Mouse (Mus musculus) hindbrain, embryonic 14.5 days (tissue): ENCODE measurements at regions not wholly inside any gene's neighbourhood (a gene's known extent, or its start where the extent isn't known, plus 50 kb on each side); places are given as distances from the start of the nearest gene placed in this dataset.
"Not testable (repeated sequence)": the region's sequence is repeated elsewhere in the genome, so short reads cannot be mapped to it uniquely, and the experiment has no call there.

Experiments used
- ATAC-seq: fragments of 200-750 bp; cut with Nextera tagmentation; 2 replicates; pipeline ENCODE4 v1.8.0; 2017; ENCODE audit warnings: moderate number of reproducible peaks, mild to moderate bottlenecking, moderate TSS enrichment, moderate library complexity; ENCODE audit not compliant: low FRiP score
- DNase-seq: peaks from one replicate; pipeline ENCODE4 v3.0.0-alpha.2; 2015; ENCODE audit warnings: low spot score
- H3K27ac ChIP-seq: fragments of 300-500 bp; sonication (generic); 2 replicates; pipeline ENCODE4 v1.5.1; 2014; ENCODE audit warnings: mild to moderate bottlenecking, moderate library complexity
- H3K27me3 ChIP-seq: fragments of 300-500 bp; sonication (generic); 2 replicates; pipeline ENCODE4 v1.6.1; 2014; ENCODE audit warnings: mild to moderate bottlenecking, low read length, mixed read lengths; ENCODE audit not compliant: control insufficient read depth, insufficient read depth
- H3K36me3 ChIP-seq: fragments of 300-500 bp; sonication (generic); replicated peaks from 2 replicates; pipeline ENCODE4 v1.6.1; 2014; ENCODE audit not compliant: control insufficient read depth, insufficient read depth
- H3K4me1 ChIP-seq: fragments of 300-500 bp; sonication (generic); replicated peaks from 2 replicates; pipeline ENCODE4 v1.6.1; 2014; ENCODE audit warnings: antibody characterized with exemption, low read length, mixed read lengths; ENCODE audit not compliant: control insufficient read depth, insufficient read depth
- H3K4me2 ChIP-seq: fragments of 300-500 bp; sonication (generic); replicated peaks from 2 replicates; pipeline ENCODE4 v1.6.1; 2014; ENCODE audit warnings: mild to moderate bottlenecking, moderate library complexity
- H3K4me3 ChIP-seq: fragments of 300-500 bp; sonication (generic); replicated peaks from 2 replicates; pipeline ENCODE4 v1.5.1; 2014; ENCODE audit warnings: mild to moderate bottlenecking, low read length
- H3K9ac ChIP-seq: fragments of 300-500 bp; sonication (generic); 2 replicates; pipeline ENCODE4 v1.6.1; 2014
- H3K9me3 ChIP-seq: fragments of 300-500 bp; sonication (generic); 2 replicates; pipeline ENCODE4 v1.6.1; 2016; ENCODE audit warnings: low read length; ENCODE audit not compliant: control insufficient read depth
- WGBS: fragments of 180-500 bp; shearing (Covaris S2); extraction: QIAGEN DNeasy Blood & Tissue Kit; methylation state at CpG from one replicate; pipeline ENCODE4 v1.1.7; 2014; 5-methylcytosine and 5-hydroxymethylcytosine counted together

DNA sequence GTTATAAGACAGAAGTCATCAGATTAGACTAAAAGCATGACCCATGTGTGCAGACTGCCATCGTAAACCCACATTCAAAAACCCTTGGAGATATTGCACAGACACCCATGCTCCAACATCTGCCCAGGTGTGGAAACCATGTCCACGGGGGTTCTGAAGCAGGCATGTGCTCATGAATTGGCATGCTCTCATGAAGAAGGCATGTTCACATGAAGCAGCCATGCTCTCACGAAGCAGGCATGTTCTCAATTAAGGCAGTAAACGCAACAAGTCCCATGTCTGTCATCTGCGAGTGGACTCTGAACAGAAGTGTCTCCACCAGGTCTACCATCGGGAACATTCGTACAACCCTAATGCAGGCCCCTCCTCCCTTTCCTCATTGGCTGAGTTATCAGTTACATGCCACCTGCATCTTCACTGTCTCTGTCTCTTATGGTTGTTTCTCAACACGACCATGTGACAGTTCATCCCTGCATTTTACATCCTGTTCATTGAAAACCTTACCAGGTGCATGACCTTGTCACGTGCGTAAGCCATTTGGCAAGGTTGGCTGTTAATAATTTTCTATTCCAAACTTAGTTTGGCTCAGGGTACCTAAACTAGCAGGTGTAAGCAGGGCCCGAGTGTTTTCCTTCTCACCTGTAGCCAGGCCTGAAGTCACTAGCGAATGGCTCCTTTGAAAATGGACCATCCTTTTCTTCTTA, 193.4 kb downstream of the Tcp10c start:
- Histone ChIP-seq H3K9ac (no peak overlapping the region), H3K4me1 (no peaks in the 10 kb centered on the region), H3K27me3 (no peaks in the 10 kb centered on the region), H3K36me3 (no peaks in the 10 kb centered on the region), H3K4me2 (no peak overlapping the region), H3K9me3 (peaks cover 85% of the 10 kb centered on the region), H3K4me3 (no peak overlapping the region), H3K27ac (no peak overlapping the region)
- WGBS, result 66% methylated on average over 12 of the region's 12 CpGs
- DNase-seq, result no peak
- ATAC-seq, result no peak

DNA sequence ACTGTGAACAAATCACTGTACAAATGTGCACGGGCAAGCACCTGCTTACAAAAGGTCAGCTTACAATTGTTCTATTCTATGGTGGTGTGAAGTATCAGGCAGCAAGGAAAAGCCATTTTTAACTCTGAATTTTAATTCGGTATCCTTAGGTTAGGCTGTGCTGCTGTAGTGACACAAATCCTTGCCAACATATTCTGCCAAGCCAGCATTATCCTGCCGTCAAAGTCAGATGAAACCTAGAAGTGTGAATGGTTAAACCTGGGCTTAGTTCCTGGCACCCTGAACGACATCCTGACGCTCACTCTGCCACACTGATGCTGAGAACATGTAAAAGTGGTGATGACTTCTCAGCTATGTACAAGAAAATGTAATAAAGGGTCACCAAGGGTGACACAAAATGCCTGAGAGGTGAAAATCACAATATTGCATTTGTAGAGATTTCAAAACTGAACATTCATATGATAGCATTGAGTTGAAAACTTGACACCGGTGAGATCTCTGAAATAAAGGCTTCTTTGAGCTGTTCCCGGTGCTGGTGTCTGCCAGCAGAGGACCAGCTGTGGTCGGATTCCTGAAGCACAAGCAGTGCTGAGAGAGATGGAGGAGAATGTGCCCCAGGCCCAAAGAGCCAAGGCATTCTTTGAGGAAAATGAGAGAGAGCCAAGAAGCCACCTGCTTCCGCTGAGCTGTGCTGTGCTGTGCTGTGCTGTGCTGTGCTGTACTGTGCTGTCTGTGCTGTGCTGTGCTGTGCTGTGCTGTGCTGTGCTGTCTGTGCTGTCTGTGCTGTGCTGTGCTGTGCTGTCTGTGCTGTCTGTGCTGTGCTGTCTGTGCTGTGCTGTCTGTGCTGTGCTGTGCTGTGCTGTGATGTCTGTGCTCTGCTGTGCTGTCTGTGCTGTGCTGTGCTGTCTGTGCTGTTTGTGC, 195.9 kb downstream of the Tcp10c start:
- H3K9ac ChIP-seq, result no peak overlapping the region
- H3K36me3 ChIP-seq, result no peaks in the 10 kb centered on the region
- no peak overlapping the region for H3K27ac ChIP-seq
- H3K4me2 ChIP-seq, result no peak overlapping the region
- no peaks in the 10 kb centered on the region for H3K27me3 ChIP-seq
- H3K4me1 ChIP-seq, result no peaks in the 10 kb centered on the region
- peaks cover 65% of the 10 kb centered on the region for H3K9me3 ChIP-seq
- ATAC-seq (peak; percentile 78), DNase-seq (no peak)
- 71% methylated on average over 9 of the region's 9 CpGs for WGBS
- H3K4me3 ChIP-seq, result no peak overlapping the region

GRCm38 (mm10) chr17:13550896-13551267, 196.5 kb downstream of the Tcp10c start:
- peak; percentile 59 for ATAC-seq
- not testable (repeated sequence) for H3K36me3 ChIP-seq, H3K4me3 ChIP-seq, H3K27me3 ChIP-seq, H3K4me2 ChIP-seq, H3K4me1 ChIP-seq, H3K9ac ChIP-seq, DNase-seq, H3K27ac ChIP-seq
- peaks cover 58% of the 10 kb centered on the region for H3K9me3 ChIP-seq

DNA sequence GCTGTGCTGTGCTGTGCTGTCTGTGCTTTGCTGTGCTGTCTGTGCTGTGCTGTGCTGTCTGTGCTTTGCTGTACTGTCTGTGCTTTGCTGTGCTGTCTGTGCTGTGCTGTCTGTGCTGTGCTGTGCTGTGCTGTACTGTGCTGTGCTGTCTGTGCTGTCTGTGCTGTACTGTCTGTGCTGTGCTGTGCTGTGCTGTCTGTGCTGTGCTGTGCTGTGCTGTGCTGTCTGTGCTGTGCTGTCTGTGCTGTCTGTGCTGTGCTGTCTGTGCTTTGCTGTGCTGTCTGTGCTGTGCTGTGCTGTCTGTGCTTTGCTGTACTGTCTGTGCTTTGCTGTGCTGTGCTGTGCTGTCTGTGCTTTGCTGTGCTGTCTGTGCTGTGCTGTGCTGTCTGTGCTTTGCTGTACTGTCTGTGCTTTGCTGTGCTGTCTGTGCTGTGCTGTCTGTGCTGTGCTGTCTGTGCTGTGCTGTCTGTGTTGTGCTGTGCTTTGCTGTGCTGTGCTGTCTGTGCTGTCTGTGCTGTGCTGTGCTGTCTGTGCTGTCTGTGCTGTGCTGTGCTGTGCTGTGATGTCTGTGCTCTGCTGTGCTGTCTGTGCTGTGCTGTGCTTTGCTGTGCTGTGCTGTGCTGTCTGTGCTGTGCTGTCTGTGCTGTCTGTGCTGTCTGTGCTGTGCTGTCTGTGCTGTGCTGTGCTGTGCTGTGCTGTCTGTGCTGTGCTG, 197.5 kb downstream of the Tcp10c start:
- not testable (repeated sequence) for H3K4me1 ChIP-seq, H3K27ac ChIP-seq, H3K4me3 ChIP-seq, H3K27me3 ChIP-seq, H3K4me2 ChIP-seq, H3K9ac ChIP-seq, H3K36me3 ChIP-seq
- H3K9me3 ChIP-seq, result peaks cover 50% of the 10 kb centered on the region
- peak; percentile 78 for ATAC-seq
- DNase-seq, result peak; percentile 40

GRCm38 (mm10) chr17:13552840-13553239, 198.5 kb downstream of the Tcp10c start:
- peak; percentile 59 for ATAC-seq
- not testable (repeated sequence) for H3K27ac ChIP-seq, H3K27me3 ChIP-seq, H3K4me3 ChIP-seq, H3K4me2 ChIP-seq, H3K9ac ChIP-seq, DNase-seq, H3K4me1 ChIP-seq, H3K36me3 ChIP-seq
- H3K9me3 ChIP-seq, result peaks cover 40% of the 10 kb centered on the region

- WGBS, result 46% methylated on average over 9 of the region's 9 CpGs
- ATAC-seq, result not testable (repeated sequence)
These were observed 201.1 kb downstream of the Tcp10c start for GRCm38 (mm10) chr17:13555311-13556059.

GRCm38 (mm10) chr17:13556060-13556660, 201.8 kb downstream of the Tcp10c start:
- H3K4me1 ChIP-seq, H3K4me3 ChIP-seq, ATAC-seq, H3K4me2 ChIP-seq, DNase-seq, H3K36me3 ChIP-seq, H3K27ac ChIP-seq, H3K9ac ChIP-seq, H3K27me3 ChIP-seq: not testable (repeated sequence)
- H3K9me3 ChIP-seq, result peaks cover 12% of the 10 kb centered on the region
- WGBS, result 82% methylated on average over 16 of the region's 16 CpGs

More at GRCm38 (mm10) chr17:13555311-13556059, 201.1 kb downstream of the Tcp10c start:
- not testable (repeated sequence) for H3K36me3 ChIP-seq, H3K27me3 ChIP-seq, H3K9ac ChIP-seq, DNase-seq, H3K27ac ChIP-seq, H3K4me1 ChIP-seq, H3K4me2 ChIP-seq, H3K4me3 ChIP-seq
- H3K9me3 ChIP-seq, result peaks cover 14% of the 10 kb centered on the region

GRCm38 (mm10) chr17:13558863-13559262, 201.5 kb upstream of the Afdn start:
- no peak overlapping the region for H3K4me3 ChIP-seq
- DNase-seq (no peak), ATAC-seq (no peak)
- H3K4me2 ChIP-seq, result no peak overlapping the region
- H3K36me3 ChIP-seq, result no peaks in the 10 kb centered on the region
- H3K9me3 ChIP-seq, result no peaks in the 10 kb centered on the region
- no peak overlapping the region for H3K27ac ChIP-seq
- 94% methylated on average over 3 of the region's 3 CpGs for WGBS
- no peaks in the 10 kb centered on the region for H3K4me1 ChIP-seq
- no peak overlapping the region for H3K9ac ChIP-seq
- H3K27me3 ChIP-seq, result no peaks in the 10 kb centered on the region
